Mouse (Mus musculus) erythroblast, embryonic 14.5 days (primary cell): ENCODE results near the gene Olfr1045.

Experiments
- GATA1 ChIP-seq: IDR thresholded peaks from 2 replicates; pipeline ENCODE4 v1.6.1; 2012; ENCODE audit warnings: low read length, inconsistent platforms, mixed read lengths
- TAL1 ChIP-seq: IDR thresholded peaks from 3 replicates; pipeline ENCODE4 v1.6.1; 2012; ENCODE audit warnings: low read length, inconsistent platforms, mixed read lengths

DNA sequence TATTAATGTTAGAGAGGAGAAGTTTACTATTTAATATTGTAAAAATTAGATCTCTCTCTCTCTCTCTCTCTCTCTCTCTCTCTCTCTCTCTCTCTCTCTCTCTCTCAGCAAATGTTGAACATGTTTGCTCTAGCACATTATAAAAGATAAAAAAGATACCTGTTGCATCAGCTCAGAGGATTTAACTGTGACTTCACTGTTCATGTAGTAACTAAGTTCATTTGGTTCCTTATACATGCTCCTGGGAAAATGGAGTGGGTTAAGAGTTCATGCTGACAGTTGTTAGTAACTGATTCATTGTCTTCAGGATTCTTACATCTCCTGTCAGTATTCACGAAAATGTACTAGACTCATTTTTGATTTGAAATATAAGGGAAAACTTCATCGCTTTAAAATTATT, 35.4 kb downstream of the Olfr1045 start, which contains the start of gene Olfr1043:
- TF ChIP-seq GATA1 (no peak), TAL1 (no peak)
